Mouse (Mus musculus): ENCODE data around the gene Cfd. TPM values are rescaled to one million over a fixed set of nuclear protein-coding genes. Genes with fewer than 3 reads are reported as not detected.
A peak's percentile ranks its signal among the peaks of the same experiment; 100 is the strongest.
"Not testable (repeated sequence)": the region's sequence is repeated elsewhere in the genome, so short reads cannot be mapped to it uniquely, and the experiment has no call there.

The Cfd gene
- total RNA-seq, 2 experiments from 2014 or later = 12.5 to 381 TPM

GRCm38 (mm10) chr10:79861230-79862048 lies 29.2 kb upstream of the Cfd start:
- no peak for DNase-seq

DNA sequence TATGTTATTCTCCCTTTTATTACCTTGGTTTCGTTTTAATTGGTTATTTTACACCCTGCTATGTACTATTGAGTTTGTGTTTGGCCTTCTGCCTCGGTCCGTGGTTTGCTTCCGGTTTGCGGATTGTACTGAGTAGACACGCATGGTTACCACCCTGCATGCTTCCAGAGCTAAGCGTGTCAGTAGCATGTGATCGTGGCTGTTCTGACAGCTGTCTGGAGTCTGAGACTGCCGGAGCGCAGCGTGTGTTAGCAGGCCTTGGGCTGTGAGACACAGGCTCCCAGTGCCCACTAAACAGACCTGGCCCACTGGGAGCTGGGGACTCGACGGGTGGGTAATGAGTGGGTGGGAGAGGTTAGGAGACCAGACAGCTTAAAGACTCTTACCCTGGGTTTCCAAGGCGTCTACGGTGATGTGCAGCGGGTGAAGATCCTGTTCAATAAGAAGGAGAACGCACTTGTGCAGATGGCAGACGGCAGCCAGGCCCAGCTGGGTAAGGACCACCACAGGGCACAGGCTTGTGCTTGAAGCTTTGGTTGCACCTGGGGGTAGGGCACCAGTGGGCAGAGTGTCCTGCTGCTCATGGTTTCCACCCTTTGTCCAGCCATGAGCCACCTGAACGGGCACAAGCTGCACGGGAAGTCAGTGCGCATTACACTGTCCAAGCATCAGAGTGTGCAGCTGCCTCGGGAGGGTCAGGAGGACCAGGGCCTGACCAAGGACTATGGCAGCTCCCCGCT lies 28.4 kb upstream of the Cfd start:
- DNase-seq = no peak

- DNase-seq = no peak
These were observed 27.7 kb upstream of the Cfd start for GRCm38 (mm10) chr10:79862925-79863324.

GRCm38 (mm10) chr10:79864351-79865188 lies 26.1 kb upstream of the Cfd start:
- DNase-seq = no peak

DNA sequence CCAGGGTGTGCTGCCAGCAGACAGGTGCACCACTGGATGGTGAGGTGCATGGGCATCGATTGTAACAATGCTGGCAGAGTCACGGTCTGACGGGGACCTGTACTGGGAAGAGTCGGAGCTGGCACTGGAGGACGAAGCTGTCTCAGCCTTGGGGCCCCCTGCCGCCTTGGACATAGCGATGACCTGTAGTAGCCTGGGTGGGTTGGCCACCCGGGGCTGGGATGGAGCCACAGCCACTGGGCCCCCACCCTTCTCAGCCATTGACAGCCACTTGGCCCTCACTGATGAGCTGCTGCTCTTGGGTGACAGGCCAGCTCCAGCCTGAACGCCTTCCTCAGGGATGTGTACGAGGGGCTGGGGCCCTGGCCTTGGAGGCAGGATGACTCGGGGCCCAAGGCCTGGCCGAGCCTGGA lies 25.5 kb upstream of the Cfd start:
- DNase-seq = no peak

DNA sequence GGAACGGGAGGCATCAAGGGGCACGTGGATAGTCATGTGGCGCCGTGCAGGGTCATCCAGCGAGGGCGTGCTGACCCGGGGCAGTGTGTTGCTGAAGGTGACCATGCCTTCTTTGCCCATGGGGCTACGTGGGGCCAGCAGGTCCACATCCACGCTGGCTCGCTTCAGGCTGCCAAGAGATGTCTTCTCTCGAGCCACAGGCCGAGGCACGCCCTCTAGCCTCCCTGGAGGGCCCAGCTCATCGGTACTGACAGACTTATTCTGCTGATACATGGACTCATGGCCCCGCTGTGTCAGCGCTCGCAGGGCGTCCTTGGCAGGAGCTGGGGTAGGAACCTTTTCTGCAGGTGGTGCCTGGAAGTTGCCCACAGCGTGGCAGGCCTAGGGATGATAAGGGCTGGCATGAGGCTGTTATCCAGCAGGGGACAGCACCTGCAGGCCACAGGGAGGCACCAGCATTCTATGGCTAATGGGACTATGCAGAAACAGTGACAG lies 24.8 kb upstream of the Cfd start:
- DNase-seq = no peak

DNA sequence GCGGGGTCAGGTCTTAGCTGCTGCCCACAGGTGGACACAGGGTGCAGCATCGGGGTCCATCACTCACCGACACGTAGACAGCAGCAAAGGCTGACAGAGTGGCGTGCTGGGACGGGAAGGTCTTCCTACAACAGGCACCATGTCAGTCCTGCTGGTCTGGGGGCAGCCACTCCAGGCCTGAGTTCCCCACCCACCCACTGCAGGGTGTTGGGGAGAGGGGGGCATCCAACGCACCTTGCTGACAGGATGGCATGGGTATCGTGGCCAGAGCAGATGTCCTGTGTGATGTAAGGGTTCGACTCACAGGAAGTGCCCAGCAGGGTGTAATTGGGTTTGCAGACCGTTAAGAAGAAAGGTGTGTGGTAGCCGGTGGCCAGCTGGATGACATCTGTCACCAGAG lies 24.1 kb upstream of the Cfd start:
- no peak for DNase-seq

GRCm38 (mm10) chr10:79871845-79872244 lies 18.8 kb upstream of the Cfd start:
- DNase-seq = no peak

DNA sequence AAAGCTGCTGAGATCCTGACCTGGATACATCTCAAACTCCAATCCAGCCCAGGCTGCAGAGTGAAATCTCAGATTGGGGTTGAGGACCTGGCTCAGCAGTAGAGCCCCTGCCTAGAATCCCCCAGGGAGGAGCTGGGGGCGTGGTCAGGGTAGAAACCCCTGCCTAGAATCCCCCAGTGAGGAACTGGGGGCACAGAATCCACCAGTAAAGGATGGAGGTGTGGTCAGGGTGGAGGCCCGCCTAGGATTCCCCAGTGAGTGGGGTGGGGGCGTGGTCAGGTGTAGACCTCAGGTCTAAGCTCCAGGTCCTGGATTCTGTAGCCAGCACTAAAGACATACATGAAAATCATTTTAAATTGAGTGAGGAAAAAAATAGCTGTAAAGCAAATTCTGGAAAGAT lies 17.8 kb upstream of the Cfd start:
- DNase-seq = no peak

- no peak for DNase-seq
These were observed 17.3 kb upstream of the Cfd start for GRCm38 (mm10) chr10:79873313-79873712.

- no peak for DNase-seq
These were observed 16.9 kb upstream of the Cfd start for GRCm38 (mm10) chr10:79873715-79874289.

GRCm38 (mm10) chr10:79874290-79874862 lies 16.3 kb upstream of the Cfd start, which contains the start of the genes Prtn3 and Plppr3:
Gene Prtn3 (plus strand): TSS chr10:79874476.
Gene Plppr3 (minus strand): TSS chr10:79874634.
- DNase-seq = no peak

GRCm38 (mm10) chr10:79877174-79877573 lies 13.5 kb upstream of the Cfd start:
- DNase-seq = no peak

- peak; percentile 61 for DNase-seq
These were observed 12.9 kb upstream of the Cfd start for GRCm38 (mm10) chr10:79877757-79878156.

- DNase-seq = no peak
These were observed 11.1 kb upstream of the Cfd start for GRCm38 (mm10) chr10:79879527-79879926.

- DNase-seq = no peak
These were observed 9.9 kb upstream of the Cfd start for GRCm38 (mm10) chr10:79880721-79881120.

DNA sequence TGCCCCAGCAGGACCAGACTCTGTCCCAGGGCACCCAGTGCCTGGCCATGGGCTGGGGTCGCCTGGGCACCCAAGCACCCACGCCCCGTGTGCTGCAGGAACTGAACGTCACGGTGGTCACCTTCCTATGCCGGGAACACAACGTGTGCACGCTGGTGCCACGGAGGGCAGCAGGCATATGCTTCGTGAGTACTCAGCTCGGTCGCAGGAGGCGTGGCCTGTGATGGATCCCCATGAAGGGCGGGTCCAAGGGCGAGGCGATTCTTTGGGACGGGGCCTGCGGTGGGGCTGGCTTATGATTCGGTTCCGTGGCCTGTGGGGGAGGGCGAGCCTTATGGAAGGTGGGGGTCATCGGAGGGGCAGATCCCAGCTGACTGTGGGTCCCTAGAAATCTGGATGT lies 8.7 kb upstream of the Cfd start:
- DNase-seq = no peak

GRCm38 (mm10) chr10:79883297-79884084 lies 7.2 kb upstream of the Cfd start:
- peak; percentile 59 for DNase-seq

DNA sequence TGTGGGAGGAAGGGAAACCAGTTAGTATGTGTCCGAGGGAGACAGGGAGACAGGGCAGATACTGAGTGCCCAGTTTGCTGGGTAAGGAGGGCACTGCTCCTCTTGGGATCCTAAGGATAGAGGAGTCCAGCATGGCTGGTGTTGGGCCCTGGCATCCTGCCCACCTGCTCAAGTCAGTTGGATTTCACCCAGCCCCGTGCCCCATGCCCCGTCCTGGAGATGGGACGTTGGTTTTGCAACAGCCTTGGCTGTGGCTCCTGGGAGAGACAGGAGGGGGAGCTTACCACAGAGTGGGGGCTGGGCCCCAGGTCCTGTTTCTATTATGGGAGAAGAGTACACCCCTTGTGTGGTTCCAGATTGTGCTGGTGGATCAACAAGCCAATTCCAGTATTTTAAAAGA lies 6.2 kb upstream of the Cfd start:
- peak; percentile 61 for DNase-seq

DNA sequence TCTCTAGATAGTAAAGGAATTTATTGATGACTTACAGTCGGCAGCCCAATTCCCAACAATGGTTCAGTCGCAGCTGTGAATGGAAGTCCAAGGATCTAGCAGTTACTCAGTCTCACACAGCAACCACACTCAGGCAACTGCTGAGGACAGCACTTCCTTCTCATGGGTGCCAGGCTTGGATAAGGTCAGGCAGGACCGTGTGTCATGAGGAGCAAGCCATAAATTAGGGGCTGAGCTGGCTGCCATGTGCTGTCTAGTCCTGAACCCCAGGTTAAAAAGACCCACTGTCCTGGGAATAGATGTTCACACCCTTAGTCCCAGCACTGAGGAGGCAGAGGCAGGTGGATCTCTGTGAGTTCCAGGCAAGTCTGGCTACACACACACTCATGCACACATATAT lies 5.7 kb upstream of the Cfd start:
- DNase-seq = not testable (repeated sequence)

- DNase-seq = no peak
These were observed 4.6 kb upstream of the Cfd start, which contains the start of gene Elane for GRCm38 (mm10) chr10:79886054-79886453. Gene Elane (plus strand): TSS chr10:79886247.
